Mouse (Mus musculus) liver, embryonic 14.5 days (tissue): ENCODE results near the gene Tnfrsf22. TPM values are rescaled to one million over a fixed set of nuclear protein-coding genes. Genes with fewer than 3 reads are reported as not detected.

Experiments
- ATAC-seq: fragments of 200-750 bp; cut with Nextera tagmentation; 2 replicates; pipeline ENCODE4 v1.8.0; 2017; ENCODE audit warnings: moderate number of reproducible peaks, mild to moderate bottlenecking, moderate library complexity; ENCODE audit not compliant: insufficient read depth
- DNase-seq, 3 experiments: peaks; one replicate each; pipeline ENCODE4 v3.0.0-alpha.2; 2012 to 2013; ENCODE audit warnings: low read depth in 3 of 3, low spot score in 3 of 3
- H3K27ac ChIP-seq: fragments of 300-500 bp; sonication (generic); 2 replicates; pipeline ENCODE4 v1.5.1; 2014; ENCODE audit warnings: moderate library complexity, mild to moderate bottlenecking, control low read depth, inconsistent platforms
- H3K27me3 ChIP-seq: fragments of 300-500 bp; sonication (generic); 2 replicates; pipeline ENCODE4 v1.6.1; 2014; ENCODE audit warnings: mild to moderate bottlenecking, low read length, moderate library complexity; ENCODE audit not compliant: control insufficient read depth, insufficient read depth
- H3K36me3 ChIP-seq: fragments of 300-500 bp; sonication (generic); replicated peaks from 2 replicates; pipeline ENCODE4 v1.6.1; 2014; ENCODE audit warnings: low read depth; ENCODE audit not compliant: control insufficient read depth, insufficient read depth
- H3K4me1 ChIP-seq, 2 experiments: fragments of 200-500 bp in 1 of 2; fragments of 300-500 bp in 1 of 2; sonication (generic) in 1 of 2; replicated peaks; 2 replicates each; pipeline ENCODE4 v1.6.1; 2012 to 2014; ENCODE audit warnings: antibody characterized with exemption in 1 of 2, inconsistent platforms in 1 of 2, low read length in 1 of 2; ENCODE audit not compliant: control insufficient read depth in 2 of 2, insufficient read depth in 2 of 2
- H3K4me2 ChIP-seq: fragments of 300-500 bp; sonication (generic); 2 replicates; pipeline ENCODE4 v1.6.1; 2014; ENCODE audit warnings: low read depth, mild to moderate bottlenecking, control low read depth, moderate library complexity
- H3K4me3 ChIP-seq, 2 experiments: fragments of 200-500 bp in 1 of 2; fragments of 300-500 bp in 1 of 2; sonication (generic) in 1 of 2; 2 replicates each; pipeline ENCODE4 v1.5.1; 2012 to 2014; ENCODE audit warnings: low read depth in 2 of 2, low read length in 2 of 2, mild to moderate bottlenecking in 2 of 2, control low read depth in 1 of 2, inconsistent platforms in 1 of 2, moderate library complexity in 1 of 2; ENCODE audit not compliant: insufficient read depth in 1 of 2
- H3K9ac ChIP-seq: fragments of 300-500 bp; sonication (generic); replicated peaks from 2 replicates; pipeline ENCODE4 v1.6.1; 2014; ENCODE audit warnings: mild to moderate bottlenecking, control low read depth, moderate library complexity
- H3K9me3 ChIP-seq: fragments of 300-500 bp; sonication (generic); 2 replicates; pipeline ENCODE4 v1.6.1; 2016; ENCODE audit warnings: low read length, mixed read lengths; ENCODE audit not compliant: control insufficient read depth
- CTCF ChIP-seq: IDR thresholded peaks from 2 replicates; pipeline ENCODE4 v1.5.1; 2016; ENCODE audit warnings: antibody characterized with exemption, low read depth, control low read depth
- EP300 ChIP-seq: IDR thresholded peaks from 2 replicates; pipeline ENCODE4 v1.6.1; 2016; ENCODE audit warnings: antibody characterized with exemption, low read depth
- WGBS: fragments of 180-500 bp; shearing (Covaris S2); extraction: QIAGEN DNeasy Blood & Tissue Kit; methylation state at CpG from one replicate; pipeline ENCODE4 v1.1.7; 2014; ENCODE audit not compliant: insufficient replicate concordance; 5-methylcytosine and 5-hydroxymethylcytosine counted together
- polyA plus RNA-seq, 2 experiments: library from polyadenylated mRNA; depleted of rRNA in 1 of 2; stranded (reverse) in 1 of 2; unstranded in 1 of 2; fragments of >200 nt; fragmentation: Nextera tagmentation in 1 of 2; extraction: Ambion mirVana in 1 of 2; gene quantifications; 2 replicates each; pipeline versions ENCODE4 v1.2.1 to v1.2.3; 2012 to 2014

Tnfrsf22 gene
- polyA plus RNA-seq, 2 experiments, result 0.71 to 0.99 TPM

DNA sequence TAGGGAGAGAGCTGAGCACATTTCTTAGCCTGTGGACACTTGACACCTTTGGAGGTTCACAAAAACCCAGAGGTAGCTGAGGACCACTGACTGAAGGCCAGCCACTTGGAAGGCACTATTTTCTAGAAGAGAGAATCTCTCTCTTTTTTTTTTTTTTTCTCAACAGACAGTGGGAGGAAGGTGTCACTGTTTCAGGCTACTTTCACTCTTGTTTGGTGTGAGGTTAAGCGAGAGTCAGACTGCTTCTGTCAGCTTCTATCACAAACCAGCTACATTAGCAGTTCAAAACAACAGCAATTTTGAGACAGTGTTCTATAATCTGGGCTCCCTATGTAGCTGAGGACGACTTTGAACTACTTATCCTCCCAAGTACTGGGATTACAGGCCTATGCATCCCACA lies 23.3 kb downstream of the Tnfrsf22 start:
- H3K4me1 ChIP-seq, result no peaks in the 10 kb centered on the region
- H3K36me3 ChIP-seq, result no peaks in the 10 kb centered on the region
- TF ChIP-seq CTCF, result no peak
- no peak for TF ChIP-seq EP300
- no peak overlapping the region for H3K4me3 ChIP-seq
- ATAC-seq, result no peak
- no peak overlapping the region for H3K27ac ChIP-seq
- WGBS, result 43% methylated on average over 2 of the region's 2 CpGs
- H3K9me3 ChIP-seq, result no peaks in the 10 kb centered on the region
- no peak for DNase-seq
- no peak overlapping the region for H3K4me2 ChIP-seq
- no peak overlapping the region for H3K9ac ChIP-seq
- H3K27me3 ChIP-seq, result no peaks in the 10 kb centered on the region

DNA sequence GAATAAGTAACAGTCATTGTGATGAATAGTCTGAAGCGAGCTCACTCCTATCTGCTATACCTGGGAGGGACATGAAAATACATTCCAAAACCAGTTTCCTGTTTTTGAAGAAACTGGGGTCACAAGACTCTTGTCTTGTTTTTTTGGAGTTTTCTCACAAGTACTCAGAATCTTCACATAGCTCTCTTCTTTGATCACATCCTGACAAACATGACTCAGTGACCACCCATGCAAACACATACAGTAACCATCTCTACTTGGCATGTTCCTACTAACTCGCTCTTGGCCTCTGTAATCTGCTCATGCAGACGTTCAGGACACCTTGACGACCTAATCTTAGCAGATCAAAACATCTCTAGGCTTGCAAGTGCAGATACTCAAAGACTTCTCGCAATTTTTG lies 24.3 kb downstream of the Tnfrsf22 start:
- H3K9me3 ChIP-seq, result no peaks in the 10 kb centered on the region
- DNase-seq, result no peak
- H3K36me3 ChIP-seq, result no peaks in the 10 kb centered on the region
- no peak for ATAC-seq
- no peak overlapping the region for H3K27ac ChIP-seq
- H3K4me1 ChIP-seq, result no peaks in the 10 kb centered on the region
- H3K4me2 ChIP-seq, result no peak overlapping the region
- no peaks in the 10 kb centered on the region for H3K27me3 ChIP-seq
- TF ChIP-seq EP300, result no peak
- no peak for TF ChIP-seq CTCF
- H3K9ac ChIP-seq, result no peak overlapping the region
- H3K4me3 ChIP-seq, result no peak overlapping the region
- WGBS, result 29% methylated on average over 5 of the region's 5 CpGs

DNA sequence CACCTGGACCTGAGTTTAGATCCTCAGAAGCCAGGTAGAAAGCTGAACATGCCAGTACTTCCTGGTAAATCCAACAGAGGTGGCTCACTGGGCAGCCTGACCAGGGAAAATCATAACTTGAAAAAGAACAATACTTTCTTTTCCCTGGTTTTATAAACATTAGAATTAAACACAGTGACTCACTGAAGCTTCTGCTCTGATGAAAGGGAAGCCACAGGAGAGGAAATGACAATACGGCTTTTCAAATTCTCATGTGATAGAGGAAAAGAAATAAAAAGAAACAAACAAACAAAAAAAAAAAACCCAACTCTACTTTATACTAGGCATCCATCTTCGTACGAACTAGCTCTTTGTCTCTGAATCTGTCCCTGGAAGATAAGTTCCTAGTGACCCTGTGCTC lies 24.9 kb downstream of the Tnfrsf22 start:
- 42% methylated on average over 3 of the region's 3 CpGs for WGBS

GRCm38 (mm10) chr7:143620951-143621350 lies 28.5 kb downstream of the Tnfrsf22 start:
- no peaks in the 10 kb centered on the region for H3K27me3 ChIP-seq
- no peak overlapping the region for H3K9ac ChIP-seq
- no peaks in the 10 kb centered on the region for H3K9me3 ChIP-seq
- H3K4me2 ChIP-seq, result no peak overlapping the region
- no peaks in the 10 kb centered on the region for H3K36me3 ChIP-seq
- DNase-seq (no peak), ATAC-seq (no peak)
- WGBS, result 47% methylated on average over 1 of the region's 1 CpGs
- no peaks in the 10 kb centered on the region for H3K4me1 ChIP-seq
- no peak overlapping the region for H3K27ac ChIP-seq
- H3K4me3 ChIP-seq, result no peak overlapping the region
- TF ChIP-seq CTCF (no peak), EP300 (no peak)

More for the DNA sequence above, 24.9 kb downstream of the Tnfrsf22 start:
- H3K36me3 ChIP-seq, result no peaks in the 10 kb centered on the region
- DNase-seq, result no peak
- H3K27ac ChIP-seq, result no peak overlapping the region
- TF ChIP-seq EP300 (no peak), CTCF (no peak)
- no peaks in the 10 kb centered on the region for H3K4me1 ChIP-seq
- H3K27me3 ChIP-seq, result no peaks in the 10 kb centered on the region
- no peak overlapping the region for H3K4me2 ChIP-seq
- ATAC-seq, result no peak
- no peaks in the 10 kb centered on the region for H3K9me3 ChIP-seq
- H3K9ac ChIP-seq, result no peak overlapping the region
- no peak overlapping the region for H3K4me3 ChIP-seq

DNA sequence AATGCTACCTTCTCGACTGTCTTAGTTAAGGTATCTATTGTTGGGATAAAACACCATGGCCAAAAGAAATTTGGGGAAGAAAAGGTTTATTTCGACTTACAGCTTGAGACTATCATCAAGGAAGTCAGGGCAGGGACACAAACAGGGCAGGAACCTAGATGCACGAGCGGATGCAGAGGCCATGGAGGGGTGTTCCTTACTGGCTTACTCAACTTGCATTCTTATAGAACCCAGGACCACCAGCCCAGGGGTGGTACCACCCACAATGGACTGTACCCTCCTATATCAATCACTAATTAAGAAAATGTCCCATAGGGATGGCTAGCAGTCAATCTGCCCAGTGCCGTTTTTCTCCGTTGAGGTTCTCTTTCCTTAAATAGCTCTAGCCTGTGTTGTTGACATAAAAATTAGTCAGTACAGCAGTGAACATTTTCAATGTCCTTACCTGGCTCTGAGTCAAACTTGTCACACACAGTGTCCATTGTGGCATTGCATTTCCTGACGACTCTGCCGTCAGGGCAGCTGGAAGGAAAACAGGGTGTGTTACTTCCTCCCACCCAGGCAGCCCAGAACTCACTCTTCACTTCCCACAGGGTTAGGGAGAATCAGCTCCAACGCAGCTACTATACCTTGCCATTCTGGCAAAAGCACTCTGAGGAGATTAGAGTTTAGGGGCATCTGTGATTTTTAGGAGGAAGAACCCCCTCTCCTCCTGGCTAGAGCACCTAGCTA lies 34.9 kb downstream of the Tnfrsf22 start:
- no peak overlapping the region for H3K9ac ChIP-seq
- no peak for DNase-seq
- no peaks in the 10 kb centered on the region for H3K36me3 ChIP-seq
- no peaks in the 10 kb centered on the region for H3K9me3 ChIP-seq
- WGBS, result 25% methylated on average over 9 of the region's 9 CpGs
- H3K27me3 ChIP-seq, result no peaks in the 10 kb centered on the region
- H3K27ac ChIP-seq, result no peak overlapping the region
- ATAC-seq, result no peak
- TF ChIP-seq EP300, result no peak
- TF ChIP-seq CTCF, result no peak
- H3K4me1 ChIP-seq, result no peaks in the 10 kb centered on the region
- no peak overlapping the region for H3K4me3 ChIP-seq
- no peak overlapping the region for H3K4me2 ChIP-seq
